Mouse (Mus musculus): ENCODE results near the gene Otog.

DNA sequence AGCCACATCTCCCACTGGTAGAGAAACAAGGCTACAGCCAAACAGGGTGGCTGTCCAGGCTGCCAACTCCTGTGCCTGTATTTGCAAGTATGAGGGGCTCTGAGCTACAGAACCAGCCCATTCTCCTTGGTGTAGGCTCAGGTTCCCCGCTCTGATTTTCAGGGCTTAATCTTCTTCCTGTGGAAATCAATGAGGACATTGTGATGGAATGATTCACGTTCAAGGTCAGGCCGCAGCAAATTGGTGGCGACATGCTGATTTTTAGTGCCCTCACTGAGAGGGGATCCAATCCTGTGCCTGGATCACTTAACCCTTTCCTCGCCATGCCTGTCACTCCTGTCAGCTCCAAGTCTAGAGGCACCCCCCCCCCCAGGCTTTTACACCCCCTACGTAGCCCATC is 72.7 kb downstream of the Otog start:
- no peak for TF ChIP-seq CTCF (conservative IDR thresholded peaks at IDR 0.05; ENCODE audit: low read length)
- TF ChIP-seq POU5F1 (IDR thresholded peaks at IDR 0.05; ENCODE audit: borderline replicate concordance, low read length): no peak
